Mouse (Mus musculus) MEL (cell line): ENCODE measurements around the gene Atp1a4. TPM values are rescaled to one million over a fixed set of nuclear protein-coding genes. Genes with fewer than 3 reads are reported as not detected.

Source experiments
- DNase-seq: peaks from one replicate; pipeline ENCODE4 v3.0.0; 2011; ENCODE audit warnings: low read depth, low spot score
- H3K27ac ChIP-seq: 2 replicates; pipeline ENCODE4 v1.5.1; 2012; ENCODE audit warnings: low read depth, mild to moderate bottlenecking, control low read depth, low read length, moderate library complexity; ENCODE audit not compliant: control insufficient read depth
- H3K27me3 ChIP-seq, 2 experiments: fragments of 150-350 bp in 1 of 2; sonication (generic) in 1 of 2; 2 replicates each; pipeline ENCODE4 v1.6.1; 2012; ENCODE audit warnings: low read length in 2 of 2, mild to moderate bottlenecking in 2 of 2, improper control_type of control experiment in 1 of 2, moderate library complexity in 1 of 2; ENCODE audit not compliant: insufficient read depth in 2 of 2, control insufficient read depth in 1 of 2
- H3K36me3 ChIP-seq, 2 experiments: 2 replicates each; pipeline ENCODE4 v1.6.1; 2012 to 2014; ENCODE audit warnings: low read length in 2 of 2, improper control_type of control experiment in 1 of 2, inconsistent platforms in 1 of 2, mild to moderate bottlenecking in 1 of 2; ENCODE audit not compliant: insufficient read depth in 2 of 2, control insufficient read depth in 1 of 2
- H3K4me1 ChIP-seq, 2 experiments: fragments of 150-350 bp in 1 of 2; sonication (generic) in 1 of 2; 2 replicates each; pipeline ENCODE4 v1.6.1; 2012; ENCODE audit warnings: low read length in 2 of 2, improper control_type of control experiment in 1 of 2, mild to moderate bottlenecking in 1 of 2; ENCODE audit not compliant: insufficient read depth in 2 of 2, control insufficient read depth in 1 of 2
- H3K4me3 ChIP-seq, 2 experiments: fragments of 150-350 bp in 1 of 2; sonication (generic) in 1 of 2; 2 replicates each; pipeline ENCODE4 v1.5.1; 2012; ENCODE audit warnings: low read depth in 2 of 2, low read length in 2 of 2, mild to moderate bottlenecking in 2 of 2, moderate library complexity in 2 of 2, control low read depth in 1 of 2, improper control_type of control experiment in 1 of 2; ENCODE audit not compliant: control insufficient read depth in 1 of 2, insufficient read depth in 1 of 2
- H3K79me2 ChIP-seq: 2 replicates; pipeline ENCODE4 v1.6.1; 2012; ENCODE audit warnings: mild to moderate bottlenecking, low read length, moderate library complexity; ENCODE audit not compliant: control insufficient read depth, poor library complexity, insufficient read depth
- H3K9ac ChIP-seq: 2 replicates; pipeline ENCODE4 v1.6.1; 2012; ENCODE audit warnings: low read depth, mild to moderate bottlenecking, control low read depth, low read length, moderate library complexity; ENCODE audit not compliant: control insufficient read depth, poor library complexity, severe bottlenecking
- H3K9me3 ChIP-seq: fragments of 150-350 bp; sonication (generic); replicated peaks from 2 replicates; pipeline ENCODE4 v1.6.1; 2012; ENCODE audit warnings: mild to moderate bottlenecking, low read length, improper control_type of control experiment, moderate library complexity; ENCODE audit not compliant: insufficient read depth
- BHLHE40 ChIP-seq: IDR thresholded peaks from 2 replicates; pipeline ENCODE4 v1.6.1; 2012; ENCODE audit warnings: low read depth, mild to moderate bottlenecking, inconsistent platforms, low read length, improper control_type of control experiment, borderline replicate concordance
- CHD2 ChIP-seq: IDR thresholded peaks from 2 replicates; pipeline ENCODE4 v1.6.1; 2011; ENCODE audit warnings: low read length, improper control_type of control experiment
- ETS1 ChIP-seq: IDR thresholded peaks from 2 replicates; pipeline ENCODE4 v1.6.1; 2012; ENCODE audit warnings: low read depth, mild to moderate bottlenecking, inconsistent platforms, low read length, improper control_type of control experiment, moderate library complexity
- GABPA ChIP-seq: IDR thresholded peaks from 2 replicates; pipeline ENCODE4 v1.6.1; 2012; ENCODE audit warnings: low read depth, mild to moderate bottlenecking, inconsistent platforms, low read length, improper control_type of control experiment, moderate library complexity
- KAT2A ChIP-seq: conservative IDR thresholded peaks from 2 replicates; pipeline ENCODE4 v1.6.1; 2012; ENCODE audit warnings: low read depth, low read length, improper control_type of control experiment, inconsistent platforms
- MAFK ChIP-seq: IDR thresholded peaks from 2 replicates; pipeline ENCODE4 v1.6.1; 2011; ENCODE audit warnings: low read depth, mild to moderate bottlenecking, low read length, improper control_type of control experiment, borderline replicate concordance
- MAX ChIP-seq: IDR thresholded peaks from 2 replicates; pipeline ENCODE4 v1.6.1; 2011; ENCODE audit warnings: low read length, improper control_type of control experiment
- MAZ ChIP-seq: IDR thresholded peaks from 2 replicates; pipeline ENCODE4 v1.6.1; 2012; ENCODE audit warnings: low read depth, mild to moderate bottlenecking, inconsistent platforms, low read length, improper control_type of control experiment
- MXI1 ChIP-seq: IDR thresholded peaks from 2 replicates; pipeline ENCODE4 v1.6.1; 2011; ENCODE audit warnings: mild to moderate bottlenecking, low read depth, low read length, improper control_type of control experiment
- MYB ChIP-seq: IDR thresholded peaks from 2 replicates; pipeline ENCODE4 v1.6.1; 2011; ENCODE audit warnings: mild to moderate bottlenecking, low read depth, low read length, improper control_type of control experiment
- MYC ChIP-seq: IDR thresholded peaks from 2 replicates; pipeline ENCODE4 v1.6.1; 2011; ENCODE audit warnings: low read depth, mild to moderate bottlenecking, low read length, improper control_type of control experiment, moderate library complexity
- NELFE ChIP-seq: IDR thresholded peaks from 2 replicates; pipeline ENCODE4 v1.6.1; 2011; ENCODE audit warnings: low read depth, low read length, improper control_type of control experiment
- POLR2A ChIP-seq, 2 experiments: IDR thresholded peaks; 2 replicates each; pipeline ENCODE4 v1.6.1; 2011 to 2012; ENCODE audit warnings: low read length in 2 of 2, mild to moderate bottlenecking in 2 of 2, control low read depth in 1 of 2, improper control_type of control experiment in 1 of 2, low read depth in 1 of 2, moderate library complexity in 1 of 2; ENCODE audit not compliant: control insufficient read depth in 1 of 2, insufficient read depth in 1 of 2, poor library complexity in 1 of 2
- POLR2AphosphoS5 ChIP-seq: IDR thresholded peaks from 2 replicates; pipeline ENCODE4 v1.6.1; 2012; ENCODE audit warnings: low read depth, borderline replicate concordance, mild to moderate bottlenecking, inconsistent platforms, low read length, moderate library complexity, mixed read lengths
- RAD21 ChIP-seq: IDR thresholded peaks from 2 replicates; pipeline ENCODE4 v1.6.1; 2011; ENCODE audit warnings: mild to moderate bottlenecking, low read depth, low read length, improper control_type of control experiment
- SIN3A ChIP-seq: IDR thresholded peaks from 2 replicates; pipeline ENCODE4 v1.6.1; 2012; ENCODE audit warnings: low read length, improper control_type of control experiment, inconsistent platforms
- TAL1 ChIP-seq: IDR thresholded peaks from 2 replicates; pipeline ENCODE4 v1.6.1; 2012; ENCODE audit warnings: mild to moderate bottlenecking, inconsistent platforms, low read length, moderate library complexity, mixed read lengths
- TBP ChIP-seq: IDR thresholded peaks from 2 replicates; pipeline ENCODE4 v1.8.0; 2011; ENCODE audit warnings: low read depth, low read length, improper control_type of control experiment
- TCF12 ChIP-seq: IDR thresholded peaks from 2 replicates; pipeline ENCODE4 v1.6.1; 2014; ENCODE audit warnings: low read depth, mild to moderate bottlenecking, inconsistent platforms, low read length, improper control_type of control experiment, moderate library complexity
- UBTF ChIP-seq: IDR thresholded peaks from 2 replicates; pipeline ENCODE4 v1.6.1; 2012; ENCODE audit warnings: low read depth, mild to moderate bottlenecking, inconsistent platforms, low read length, improper control_type of control experiment, moderate library complexity, borderline replicate concordance; ENCODE audit not compliant: insufficient read depth
- USF1 ChIP-seq: IDR thresholded peaks from 2 replicates; pipeline ENCODE4 v1.6.1; 2014; ENCODE audit warnings: low read depth, mild to moderate bottlenecking, inconsistent platforms, low read length, improper control_type of control experiment, moderate library complexity
- USF2 ChIP-seq, 2 experiments: IDR thresholded peaks; 2 replicates each; pipeline ENCODE4 v1.6.1; 2011 to 2012; ENCODE audit warnings: improper control_type of control experiment in 2 of 2, low read length in 2 of 2, borderline replicate concordance in 1 of 2, inconsistent platforms in 1 of 2, low read depth in 1 of 2, mild to moderate bottlenecking in 1 of 2; ENCODE audit not compliant: insufficient read depth in 1 of 2
- ZC3H11A ChIP-seq: IDR thresholded peaks from 2 replicates; pipeline ENCODE4 v1.6.1; 2012; ENCODE audit warnings: low read depth, mild to moderate bottlenecking, inconsistent platforms, low read length, improper control_type of control experiment
- ZKSCAN1 ChIP-seq: IDR thresholded peaks from 2 replicates; pipeline ENCODE4 v1.6.1; 2012; ENCODE audit warnings: low read depth, mild to moderate bottlenecking, inconsistent platforms, low read length, improper control_type of control experiment, moderate library complexity
- ZMIZ1 ChIP-seq: IDR thresholded peaks from 2 replicates; pipeline ENCODE4 v1.6.1; 2012; ENCODE audit warnings: low read depth, mild to moderate bottlenecking, inconsistent platforms, low read length, improper control_type of control experiment, moderate library complexity
- polyA plus RNA-seq, 2 experiments: library from polyadenylated mRNA; stranded (reverse) in 1 of 2; unstranded in 1 of 2; fragments of >175 nt in 1 of 2; fragments of >200 nt in 1 of 2; gene quantifications; 2 replicates each; pipeline versions ENCODE4 v1.2.1 to v1.2.4; 2012; ENCODE audit warnings: low replicate concordance in 2 of 2, low read depth in 1 of 2; ENCODE audit not compliant: insufficient read length in 2 of 2, insufficient read depth in 1 of 2, missing spikeins in 1 of 2
- total RNA-seq: library from RNA; depleted of rRNA; stranded (reverse); fragments of 300-350 nt; gene quantifications from 2 replicates; pipeline ENCODE4 v1.2.3, GENCODE M21; 2012

Atp1a4 gene
- total and polyA plus RNA-seq, 3 experiments = not detected

DNA sequence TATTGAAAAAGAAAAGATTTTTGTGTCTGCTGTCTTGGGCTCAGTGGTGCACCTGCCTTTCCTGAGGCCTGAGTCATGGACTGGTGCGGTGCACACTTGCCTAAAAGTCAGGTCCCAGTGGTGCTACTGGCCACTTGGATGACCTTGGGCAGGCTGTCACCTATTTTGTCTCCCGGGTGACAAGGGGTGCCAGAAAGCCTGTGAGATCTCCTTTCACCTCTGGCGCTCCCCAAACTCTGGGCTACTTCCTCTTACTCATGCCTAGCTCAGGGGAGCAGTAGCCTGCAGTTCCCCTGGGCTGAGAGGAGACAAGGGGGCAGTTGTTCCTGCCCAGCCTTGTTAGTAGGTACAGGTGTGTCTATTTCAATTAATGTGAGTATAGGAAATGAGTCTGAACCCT is 44.1 kb upstream of the Atp1a4 start:
- Histone ChIP-seq H3K9ac (peak overlapping the region; percentile 26; the same call in 1 of the 2 replicates), H3K27me3 (peaks cover 2 to 3% of the 10 kb centered on the region in 2 experiments; a peak in 1 of 4 replicates), H3K79me2 (no peaks in the 10 kb centered on the region), H3K9me3 (no peaks in the 10 kb centered on the region), H3K4me3 (no peak overlapping the region), H3K4me1 (peaks cover 9 to 41% of the 10 kb centered on the region in 2 experiments), H3K27ac (no peak overlapping the region), H3K36me3 (peaks cover 0 to 35% of the 10 kb centered on the region in 2 experiments; a peak in 2 of 4 replicates)
- DNase-seq = peak; percentile 66
- TF ChIP-seq CHD2 = no peak
- TF ChIP-seq MAZ = no peak
- TF ChIP-seq ZMIZ1 = no peak
- no peak for TF ChIP-seq POLR2A (IDR thresholded peaks at IDR 0.05; ENCODE audit: control insufficient read depth in 1 of 2, insufficient read depth in 1 of 2, low read depth in 1 of 2, low read length in 2 of 2, poor library complexity in 1 of 2)
- no peak for TF ChIP-seq MYC
- no peak for TF ChIP-seq BHLHE40
- TF ChIP-seq ETS1 = no peak
- no peak for TF ChIP-seq GABPA
- no peak for TF ChIP-seq KAT2A
- no peak for TF ChIP-seq ZKSCAN1
- no peak for TF ChIP-seq MAX
- TF ChIP-seq UBTF = no peak
- no peak for TF ChIP-seq MYB
- TF ChIP-seq USF1 = no peak
- no peak for TF ChIP-seq MXI1
- TF ChIP-seq RAD21 = no peak
- TF ChIP-seq SIN3A = no peak

DNA sequence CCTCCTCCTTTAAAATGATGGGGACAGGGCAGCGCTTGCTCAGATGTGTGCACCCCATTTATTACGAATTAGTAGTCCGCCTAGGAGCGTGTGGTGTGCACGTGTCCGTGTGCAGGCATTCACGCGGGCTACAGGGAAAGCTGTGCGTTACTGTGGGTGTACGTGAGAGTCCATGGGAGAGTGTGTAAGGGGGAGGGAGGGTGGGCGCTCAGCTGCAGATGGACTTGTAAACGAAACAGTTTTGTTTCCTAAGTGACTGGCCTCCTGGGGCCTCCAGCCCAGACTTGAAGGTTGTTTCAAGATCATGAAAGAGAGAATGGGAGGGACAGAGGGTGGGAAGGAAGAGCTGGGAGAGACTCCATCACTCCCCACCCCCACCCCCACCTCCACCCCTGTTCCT is 43.0 kb upstream of the Atp1a4 start:
- H3K79me2 ChIP-seq = no peaks in the 10 kb centered on the region
- no peaks in the 10 kb centered on the region for H3K9me3 ChIP-seq
- peaks cover 9 to 39% of the 10 kb centered on the region in 2 experiments for H3K4me1 ChIP-seq
- peaks cover 0 to 34% of the 10 kb centered on the region in 2 experiments; a peak in 2 of 4 replicates for H3K36me3 ChIP-seq
- TF ChIP-seq ZC3H11A = no peak
- no peak for TF ChIP-seq TAL1
- TF ChIP-seq POLR2A (IDR thresholded peaks at IDR 0.05; ENCODE audit: control insufficient read depth in 1 of 2, insufficient read depth in 1 of 2, low read depth in 1 of 2, low read length in 2 of 2, poor library complexity in 1 of 2) = no peak
- TF ChIP-seq NELFE = no peak
- no peak for TF ChIP-seq RAD21
- TF ChIP-seq SIN3A = no peak
- no peak for TF ChIP-seq MXI1
- no peak for TF ChIP-seq TBP
- TF ChIP-seq POLR2AphosphoS5 = no peak
- no peak for TF ChIP-seq ZMIZ1
- TF ChIP-seq MAX = no peak
- TF ChIP-seq TCF12 = no peak
- TF ChIP-seq MAFK = no peak
- no peak for TF ChIP-seq USF2 (IDR thresholded peaks at IDR 0.05; ENCODE audit: borderline replicate concordance in 1 of 2, insufficient read depth in 1 of 2, low read depth in 1 of 2, low read length in 2 of 2)
- no peak overlapping the region for H3K27ac ChIP-seq
- DNase-seq = no peak
- H3K9ac ChIP-seq = no peak overlapping the region
- H3K4me3 ChIP-seq = no peak overlapping the region
- peaks cover 2 to 6% of the 10 kb centered on the region in 2 experiments; a peak in 2 of 4 replicates for H3K27me3 ChIP-seq
